In genomic region chr3:85773425-85773824, GRCm38 (mm10) we compare ENCODE assay signal across 10 mouse cellular contexts. TPM values are rescaled to one million over a fixed set of nuclear protein-coding genes. Genes with fewer than 3 reads are reported as not detected.
DNase-seq lines count a peak whose midpoint lies in the region; ATAC-seq lines count a peak whose summit lies in the region.
"Had no signal": no experiment of that assay in that cellular context is flagged by ENCODE, and none has a peak within 500 bp of the region (broad histone marks: within the 10 kb centered on the region; RNA-seq: fewer than 3 reads in every experiment).

No protein-coding gene starts in this region.

- H3K4me1 ChIP-seq in forebrain, embryonic 16.5 days (replicated peaks; ENCODE audit: control insufficient read depth, insufficient read depth, low read length) = peaks cover 8% of the 10 kb centered on the region
- H3K4me1 ChIP-seq in forebrain, embryonic 12.5 days = no peaks in the 10 kb centered on the region
- no peaks in the 10 kb centered on the region for H3K4me1 ChIP-seq in liver, embryonic 13.5 days (replicated peaks)
- H3K4me1 ChIP-seq in liver, embryonic 11.5 days (replicated peaks; ENCODE audit: control insufficient read depth, insufficient read depth, low read length) = no peaks in the 10 kb centered on the region
- H3K4me1 ChIP-seq: midbrain, embryonic 12.5 days had no signal

- peak; percentile 3 for DNase-seq in liver, embryonic 13.5 days
- DNase-seq in liver, embryonic 11.5 days (ENCODE audit: low spot score) = no peak
- peak; percentile 31 for DNase-seq in R1 (ENCODE audit: low read depth, low spot score)
- DNase-seq in frontal cortex, postnatal 25 days (ENCODE audit: low spot score in 2 of 2) = no peak
- no peak for DNase-seq in kidney, postnatal 4 days
- DNase-seq: kidney, adult 2 months had no signal

- H3K4me2 ChIP-seq in forebrain, embryonic 16.5 days (ENCODE audit: low read length) = no peak overlapping the region
- no peak overlapping the region for H3K4me2 ChIP-seq in forebrain, embryonic 12.5 days
- H3K4me2 ChIP-seq in liver, embryonic 13.5 days = no peak overlapping the region
- H3K4me2 ChIP-seq in liver, embryonic 11.5 days = no peak overlapping the region
- H3K4me2 ChIP-seq: midbrain, embryonic 12.5 days had no signal

- no peaks in the 10 kb centered on the region for H3K36me3 ChIP-seq in forebrain, embryonic 16.5 days (ENCODE audit: control insufficient read depth, insufficient read depth)
- no peaks in the 10 kb centered on the region for H3K36me3 ChIP-seq in forebrain, embryonic 12.5 days (replicated peaks)
- no peaks in the 10 kb centered on the region for H3K36me3 ChIP-seq in liver, embryonic 13.5 days
- no peaks in the 10 kb centered on the region for H3K36me3 ChIP-seq in liver, embryonic 11.5 days (ENCODE audit: control insufficient read depth, insufficient read depth, low read length)
- H3K36me3 ChIP-seq: midbrain, embryonic 12.5 days had no signal

- no peak overlapping the region for H3K9ac ChIP-seq in forebrain, embryonic 16.5 days (replicated peaks; ENCODE audit: low read depth, low read length)
- no peak overlapping the region for H3K9ac ChIP-seq in forebrain, embryonic 12.5 days
- H3K9ac ChIP-seq in liver, embryonic 13.5 days = no peak overlapping the region
- H3K9ac ChIP-seq in liver, embryonic 11.5 days (ENCODE audit: low read depth, low read length) = no peak overlapping the region
- H3K9ac ChIP-seq: midbrain, embryonic 12.5 days had no signal

- 38% methylated on average over 3 of the region's 3 CpGs for WGBS in forebrain, embryonic 16.5 days
- WGBS in forebrain, embryonic 12.5 days = 45% methylated on average over 3 of the region's 3 CpGs
- WGBS in liver, embryonic 13.5 days (ENCODE audit: insufficient replicate concordance) = 29% methylated on average over 3 of the region's 3 CpGs
- WGBS in liver, embryonic 11.5 days = 42% methylated on average over 3 of the region's 3 CpGs

- no peak overlapping the region for H3K4me3 ChIP-seq in forebrain, embryonic 16.5 days (replicated peaks; ENCODE audit: low read length)
- H3K4me3 ChIP-seq in forebrain, embryonic 12.5 days (replicated peaks) = no peak overlapping the region
- no peak overlapping the region for H3K4me3 ChIP-seq in liver, embryonic 13.5 days (replicated peaks)
- no peak overlapping the region for H3K4me3 ChIP-seq in liver, embryonic 11.5 days (ENCODE audit: low read depth, low read length)
- H3K4me3 ChIP-seq: midbrain, embryonic 12.5 days had no signal

- peak; percentile 29; the same call in 1 of the 2 replicates for ATAC-seq in forebrain, embryonic 16.5 days
- no peak for ATAC-seq in forebrain, embryonic 12.5 days (ENCODE audit: low FRiP score)
- no peak for ATAC-seq in liver, embryonic 13.5 days (ENCODE audit: low read depth)
- no peak for ATAC-seq in liver, embryonic 11.5 days (replicated peaks; ENCODE audit: low FRiP score)
- ATAC-seq in megakaryocyte progenitor cell, adult 5-6 weeks (replicated peaks; ENCODE audit: poor library complexity) = 0 out of 2 replicates have a peak, but pooled peaks have one; percentile 46

- H3K27me3 ChIP-seq in forebrain, embryonic 16.5 days (replicated peaks; ENCODE audit: control insufficient read depth, insufficient read depth, low read length) = no peaks in the 10 kb centered on the region
- H3K27me3 ChIP-seq in forebrain, embryonic 12.5 days = no peaks in the 10 kb centered on the region
- no peaks in the 10 kb centered on the region for H3K27me3 ChIP-seq in liver, embryonic 13.5 days
- no peaks in the 10 kb centered on the region for H3K27me3 ChIP-seq in liver, embryonic 11.5 days (replicated peaks; ENCODE audit: control insufficient read depth, insufficient read depth, low read length)
- H3K27me3 ChIP-seq: midbrain, embryonic 12.5 days had no signal

- no peaks in the 10 kb centered on the region for H3K9me3 ChIP-seq in forebrain, embryonic 16.5 days (ENCODE audit: control insufficient read depth, low read length)
- no peaks in the 10 kb centered on the region for H3K9me3 ChIP-seq in forebrain, embryonic 12.5 days
- H3K9me3 ChIP-seq in liver, embryonic 13.5 days (replicated peaks) = no peaks in the 10 kb centered on the region
- H3K9me3 ChIP-seq in liver, embryonic 11.5 days (ENCODE audit: control insufficient read depth, low read length) = no peaks in the 10 kb centered on the region
- H3K9me3 ChIP-seq: midbrain, embryonic 12.5 days had no signal

- no peak overlapping the region for H3K27ac ChIP-seq in forebrain, embryonic 16.5 days (ENCODE audit: low read length)
- H3K27ac ChIP-seq in forebrain, embryonic 12.5 days = no peak overlapping the region
- no peak overlapping the region for H3K27ac ChIP-seq in liver, embryonic 13.5 days
- no peak overlapping the region for H3K27ac ChIP-seq in liver, embryonic 11.5 days (ENCODE audit: low read depth, low read length)
- H3K27ac ChIP-seq: midbrain, embryonic 12.5 days had no signal

RNA-seq across cellular contexts. Expression of gene Fam160a1, which starts 43.7 kb away (rescaled TPM):
- polyA plus RNA-seq in forebrain, embryonic 16.5 days (2015; fragmentation: Nextera tagmentation; extraction: Ambion mirVana) = 1.4 and 1.7 TPM in 2 replicates
- polyA plus RNA-seq in forebrain, embryonic 12.5 days (2016; fragmentation: Nextera tagmentation; extraction: Ambion mirVana) = 0.58 and 0.59 TPM in 2 replicates
- 0.25 and 0.29 TPM in 2 replicates for polyA plus RNA-seq in liver, embryonic 13.5 days (2015; fragmentation: Nextera tagmentation; extraction: Ambion mirVana)
- 0.47 and 0.60 TPM in 2 replicates for polyA plus RNA-seq in liver, embryonic 11.5 days (2014; fragmentation: Nextera tagmentation; extraction: Ambion mirVana)
- not detected in 2 replicates for total RNA-seq in megakaryocyte progenitor cell, adult 5-6 weeks (2015)
- not detected in 2 replicates for total RNA-seq in megakaryocyte progenitor cell, adult 5-6 weeks (2017)

Comparison
In these comparisons a context has a peak if more than half of its experiments do, and no peak if none do; other contexts are left out.
1. ATAC-seq: peak in forebrain, embryonic 16.5 days (single experiment) and megakaryocyte progenitor cell, adult 5-6 weeks (single experiment); none in forebrain, embryonic 12.5 days (single experiment), liver, embryonic 13.5 days (single experiment) and liver, embryonic 11.5 days (single experiment).
2. DNase-seq: peak in liver, embryonic 13.5 days (single experiment) and R1 (single experiment); none in liver, embryonic 11.5 days (single experiment), frontal cortex, postnatal 25 days (0 of 2) and kidney, postnatal 4 days (0 of 2).